Mouse (Mus musculus): ENCODE measurements around the gene Inha. TPM values are rescaled to one million over a fixed set of nuclear protein-coding genes. Genes with fewer than 3 reads are reported as not detected.
A peak's percentile ranks its signal among the peaks of the same experiment; 100 is the strongest.

Inha gene
- 0.80 and 1.6 TPM in 2 replicates for total RNA-seq (2012; rRNA removed)

- Histone ChIP-seq H3K36me3 (ENCODE audit: control insufficient read depth, insufficient read depth, low read length, poor library complexity, severe bottlenecking) (peaks cover under 1% of the 10 kb centered on the region; the same call in 1 of the 2 replicates), H3K4me1 (ENCODE audit: control insufficient read depth in 2 of 2, insufficient read depth in 2 of 2, low read length in 2 of 2, poor library complexity in 1 of 2) (peaks cover 10 to 40% of the 10 kb centered on the region in 2 experiments), H3K27ac (ENCODE audit: insufficient read depth, low read depth, low read length, poor library complexity, severe bottlenecking) (no peak within 1 kb of the TSS), H3K9ac (ENCODE audit: insufficient read depth, low read depth, low read length, poor library complexity, severe bottlenecking) (peak within 1 kb of the TSS; percentile 72), H3K4me3 (ENCODE audit: insufficient read depth in 1 of 2, low read depth in 1 of 2, low read length in 2 of 2, poor library complexity in 1 of 2, severe bottlenecking in 1 of 2) (peak within 1 kb of the TSS; percentile 69 to 71), H3K9me3 (ENCODE audit: control insufficient read depth, insufficient read depth, low read depth, low read length) (no peaks in the 10 kb centered on the region)
- DNase-seq (ENCODE audit: low read depth, low spot score): no peak
- TF ChIP-seq HCFC1 (IDR thresholded peaks at IDR 0.05; ENCODE audit: borderline replicate concordance, insufficient read depth, low read length): no peak
- TF ChIP-seq CHD2 (IDR thresholded peaks at IDR 0.05; ENCODE audit: low read depth, low read length): no peak
- no peak for TF ChIP-seq ZNF384 (IDR thresholded peaks at IDR 0.05; ENCODE audit: low read depth, low read length)
- TF ChIP-seq MAFK (IDR thresholded peaks at IDR 0.05; ENCODE audit: insufficient read depth, low read depth, low read length): no peak
- no peak for TF ChIP-seq ZC3H11A (IDR thresholded peaks at IDR 0.05; ENCODE audit: borderline replicate concordance, low read depth, low read length)
- in situ Hi-C loops (cut with MboI; ENCODE audit: low sequenced_read_pairs in 2 of 2, unreplicated experiment in 2 of 2): no loop called here
Observed at GRCm38 (mm10) chr1:75507006-75507405, at the start of gene Inha. TSS of gene Inha (plus strand) at chr1:75507077.

- H3K4me1 ChIP-seq (ENCODE audit: control insufficient read depth in 2 of 2, insufficient read depth in 2 of 2, low read length in 2 of 2, poor library complexity in 1 of 2): 0 out of 4 replicates have a peak, but pooled peaks cover 0 to 2% of the 10 kb centered on the region in 2 experiments
- H3K4me3 ChIP-seq (ENCODE audit: insufficient read depth in 1 of 2, low read depth in 1 of 2, low read length in 2 of 2, poor library complexity in 1 of 2, severe bottlenecking in 1 of 2): peak overlapping the region in 1 of 2 experiments; percentile 10; a peak in 1 of 4 replicates
- in situ Hi-C loops (cut with MboI; ENCODE audit: low sequenced_read_pairs in 2 of 2, unreplicated experiment in 2 of 2): no loop called here
- no peak overlapping the region; the same call in 1 of the 2 replicates for H3K9ac ChIP-seq (ENCODE audit: insufficient read depth, low read depth, low read length, poor library complexity, severe bottlenecking)
- no peaks in the 10 kb centered on the region for H3K36me3 ChIP-seq (ENCODE audit: control insufficient read depth, insufficient read depth, low read length, poor library complexity, severe bottlenecking)
- H3K9me3 ChIP-seq (ENCODE audit: control insufficient read depth, insufficient read depth, low read depth, low read length): no peaks in the 10 kb centered on the region
- H3K27ac ChIP-seq (ENCODE audit: insufficient read depth, low read depth, low read length, poor library complexity, severe bottlenecking): no peak overlapping the region
- TF ChIP-seq ZNF384 (IDR thresholded peaks at IDR 0.05; ENCODE audit: low read depth, low read length): no peak
- no peak for TF ChIP-seq ZC3H11A (IDR thresholded peaks at IDR 0.05; ENCODE audit: borderline replicate concordance, low read depth, low read length)
- TF ChIP-seq CHD2 (IDR thresholded peaks at IDR 0.05; ENCODE audit: low read depth, low read length): no peak
- no peak for TF ChIP-seq HCFC1 (IDR thresholded peaks at IDR 0.05; ENCODE audit: borderline replicate concordance, insufficient read depth, low read length)
- TF ChIP-seq MAFK (IDR thresholded peaks at IDR 0.05; ENCODE audit: insufficient read depth, low read depth, low read length): no peak
- DNase-seq (ENCODE audit: low read depth, low spot score): no peak
Observed at GRCm38 (mm10) chr1:75457710-75458024, 49.2 kb upstream of the Inha start.

GRCm38 (mm10) chr1:75458025-75458788, 48.7 kb upstream of the Inha start:
- no peak for DNase-seq (ENCODE audit: low read depth, low spot score)
- H3K27ac ChIP-seq (ENCODE audit: insufficient read depth, low read depth, low read length, poor library complexity, severe bottlenecking): no peak overlapping the region
- in situ Hi-C loops (cut with MboI; ENCODE audit: low sequenced_read_pairs in 2 of 2, unreplicated experiment in 2 of 2): no loop called here
- no peaks in the 10 kb centered on the region for H3K9me3 ChIP-seq (ENCODE audit: control insufficient read depth, insufficient read depth, low read depth, low read length)
- H3K4me1 ChIP-seq (ENCODE audit: control insufficient read depth in 2 of 2, insufficient read depth in 2 of 2, low read length in 2 of 2, poor library complexity in 1 of 2): 0 out of 4 replicates have a peak, but pooled peaks cover 0 to 2% of the 10 kb centered on the region in 2 experiments
- peak overlapping the region; percentile 0 to 10; a peak in 2 of 4 replicates for H3K4me3 ChIP-seq (ENCODE audit: insufficient read depth in 1 of 2, low read depth in 1 of 2, low read length in 2 of 2, poor library complexity in 1 of 2, severe bottlenecking in 1 of 2)
- TF ChIP-seq MAFK (IDR thresholded peaks at IDR 0.05; ENCODE audit: insufficient read depth, low read depth, low read length) (no peak), HCFC1 (IDR thresholded peaks at IDR 0.05; ENCODE audit: borderline replicate concordance, insufficient read depth, low read length) (no peak), ZC3H11A (IDR thresholded peaks at IDR 0.05; ENCODE audit: borderline replicate concordance, low read depth, low read length) (no peak), CHD2 (IDR thresholded peaks at IDR 0.05; ENCODE audit: low read depth, low read length) (no peak)
- no peaks in the 10 kb centered on the region for H3K36me3 ChIP-seq (ENCODE audit: control insufficient read depth, insufficient read depth, low read length, poor library complexity, severe bottlenecking)
- H3K9ac ChIP-seq (ENCODE audit: insufficient read depth, low read depth, low read length, poor library complexity, severe bottlenecking): no peak overlapping the region; the same call in 1 of the 2 replicates

- no peaks in the 10 kb centered on the region for H3K36me3 ChIP-seq (ENCODE audit: control insufficient read depth, insufficient read depth, low read length, poor library complexity, severe bottlenecking)
- no peak overlapping the region for H3K9ac ChIP-seq (ENCODE audit: insufficient read depth, low read depth, low read length, poor library complexity, severe bottlenecking)
- 0 out of 4 replicates have a peak, but pooled peaks cover 0 to 2% of the 10 kb centered on the region in 2 experiments for H3K4me1 ChIP-seq (ENCODE audit: control insufficient read depth in 2 of 2, insufficient read depth in 2 of 2, low read length in 2 of 2, poor library complexity in 1 of 2)
- H3K9me3 ChIP-seq (ENCODE audit: control insufficient read depth, insufficient read depth, low read depth, low read length): no peaks in the 10 kb centered on the region
- peak overlapping the region in 1 of 2 experiments; percentile 10; a peak in 1 of 4 replicates for H3K4me3 ChIP-seq (ENCODE audit: insufficient read depth in 1 of 2, low read depth in 1 of 2, low read length in 2 of 2, poor library complexity in 1 of 2, severe bottlenecking in 1 of 2)
- no peak overlapping the region for H3K27ac ChIP-seq (ENCODE audit: insufficient read depth, low read depth, low read length, poor library complexity, severe bottlenecking)
- no peak for DNase-seq (ENCODE audit: low read depth, low spot score)
- in situ Hi-C loops (cut with MboI; ENCODE audit: low sequenced_read_pairs in 2 of 2, unreplicated experiment in 2 of 2): no loop called here
- TF ChIP-seq HCFC1 (IDR thresholded peaks at IDR 0.05; ENCODE audit: borderline replicate concordance, insufficient read depth, low read length) (no peak), ZNF384 (IDR thresholded peaks at IDR 0.05; ENCODE audit: low read depth, low read length) (no peak), MAFK (IDR thresholded peaks at IDR 0.05; ENCODE audit: insufficient read depth, low read depth, low read length) (no peak), ZC3H11A (IDR thresholded peaks at IDR 0.05; ENCODE audit: borderline replicate concordance, low read depth, low read length) (no peak), CHD2 (IDR thresholded peaks at IDR 0.05; ENCODE audit: low read depth, low read length) (no peak)
Observed at GRCm38 (mm10) chr1:75458789-75459684, 47.8 kb upstream of the Inha start.

Data from ES-E14 (cell line).